Mouse (Mus musculus): Measurements from ENCODE around the gene Lrrc3b. TPM values are rescaled to one million over a fixed set of nuclear protein-coding genes. Genes with fewer than 3 reads are reported as not detected.

Lrrc3b gene
- polyA plus RNA-seq, 1 experiment from 2014 or later, result 1.5 TPM

- no peak overlapping the region for H3K9ac ChIP-seq (ENCODE audit: low read length)
- H3K4me3 ChIP-seq (ENCODE audit: low read depth, low read length), result no peak overlapping the region
- H3K27me3 ChIP-seq (ENCODE audit: control insufficient read depth, insufficient read depth, low read length), result no peaks in the 10 kb centered on the region
- no peaks in the 10 kb centered on the region for H3K36me3 ChIP-seq (ENCODE audit: control insufficient read depth, insufficient read depth, low read length)
- ATAC-seq (ENCODE audit: low FRiP score, low TSS enrichment) (no peak), DNase-seq (ENCODE audit: low spot score) (no peak)
- H3K9me3 ChIP-seq (ENCODE audit: control insufficient read depth, low read length), result no peaks in the 10 kb centered on the region
- TF ChIP-seq EP300 (optimal IDR thresholded peaks at IDR 0.05) (no peak), CTCF (IDR thresholded peaks at IDR 0.05; ENCODE audit: low read depth) (no peak)
- H3K4me1 ChIP-seq (replicated peaks; ENCODE audit: control insufficient read depth, insufficient read depth), result no peaks in the 10 kb centered on the region
- no peak overlapping the region for H3K27ac ChIP-seq (replicated peaks)
- WGBS, result 86% methylated on average over 1 of the region's 1 CpGs
- H3K4me2 ChIP-seq (replicated peaks; ENCODE audit: low read depth), result no peak overlapping the region
Measured at GRCm38 (mm10) chr14:15330155-15330554, 108.6 kb downstream of the Lrrc3b start.

GRCm38 (mm10) chr14:15325872-15326271 is 112.9 kb downstream of the Lrrc3b start:
- Histone ChIP-seq H3K9me3 (ENCODE audit: control insufficient read depth, low read length) (no peaks in the 10 kb centered on the region), H3K4me2 (replicated peaks; ENCODE audit: low read depth) (no peak overlapping the region), H3K9ac (ENCODE audit: low read length) (no peak overlapping the region), H3K4me3 (ENCODE audit: low read depth, low read length) (no peak overlapping the region), H3K27me3 (ENCODE audit: control insufficient read depth, insufficient read depth, low read length) (no peaks in the 10 kb centered on the region), H3K36me3 (ENCODE audit: control insufficient read depth, insufficient read depth, low read length) (no peaks in the 10 kb centered on the region), H3K27ac (replicated peaks) (no peak overlapping the region), H3K4me1 (replicated peaks; ENCODE audit: control insufficient read depth, insufficient read depth) (no peaks in the 10 kb centered on the region)
- DNase-seq (ENCODE audit: low spot score), result no peak
- ATAC-seq (ENCODE audit: low FRiP score, low TSS enrichment), result no peak
- 93% methylated on average over 1 of the region's 1 CpGs for WGBS
- no peak for TF ChIP-seq CTCF (IDR thresholded peaks at IDR 0.05; ENCODE audit: low read depth)
- no peak for TF ChIP-seq EP300 (optimal IDR thresholded peaks at IDR 0.05)

- ATAC-seq (ENCODE audit: low FRiP score, low TSS enrichment) (no peak), DNase-seq (ENCODE audit: low spot score) (no peak)
- H3K36me3 ChIP-seq (ENCODE audit: control insufficient read depth, insufficient read depth, low read length), result no peaks in the 10 kb centered on the region
- 83% methylated on average over 9 of the region's 9 CpGs for WGBS
- H3K27ac ChIP-seq (replicated peaks), result no peak overlapping the region
- H3K4me3 ChIP-seq (ENCODE audit: low read depth, low read length), result no peak overlapping the region
- no peaks in the 10 kb centered on the region for H3K27me3 ChIP-seq (ENCODE audit: control insufficient read depth, insufficient read depth, low read length)
- H3K9me3 ChIP-seq (ENCODE audit: control insufficient read depth, low read length), result no peaks in the 10 kb centered on the region
- no peak overlapping the region for H3K4me2 ChIP-seq (replicated peaks; ENCODE audit: low read depth)
- no peaks in the 10 kb centered on the region for H3K4me1 ChIP-seq (replicated peaks; ENCODE audit: control insufficient read depth, insufficient read depth)
- no peak overlapping the region for H3K9ac ChIP-seq (ENCODE audit: low read length)
- no peak for TF ChIP-seq EP300 (optimal IDR thresholded peaks at IDR 0.05)
- no peak for TF ChIP-seq CTCF (IDR thresholded peaks at IDR 0.05; ENCODE audit: low read depth)
Measured at GRCm38 (mm10) chr14:15322441-15323123, 116.2 kb downstream of the Lrrc3b start.

GRCm38 (mm10) chr14:15319399-15319915 is 119.3 kb downstream of the Lrrc3b start:
- Histone ChIP-seq H3K9me3 (ENCODE audit: control insufficient read depth, low read length) (no peaks in the 10 kb centered on the region), H3K4me2 (replicated peaks; ENCODE audit: low read depth) (no peak overlapping the region), H3K27me3 (ENCODE audit: control insufficient read depth, insufficient read depth, low read length) (no peaks in the 10 kb centered on the region), H3K27ac (replicated peaks) (no peak overlapping the region), H3K4me1 (replicated peaks; ENCODE audit: control insufficient read depth, insufficient read depth) (no peaks in the 10 kb centered on the region), H3K36me3 (ENCODE audit: control insufficient read depth, insufficient read depth, low read length) (no peaks in the 10 kb centered on the region), H3K9ac (ENCODE audit: low read length) (no peak overlapping the region), H3K4me3 (ENCODE audit: low read depth, low read length) (no peak overlapping the region)
- TF ChIP-seq CTCF (IDR thresholded peaks at IDR 0.05; ENCODE audit: low read depth) (no peak), EP300 (optimal IDR thresholded peaks at IDR 0.05) (no peak)
- DNase-seq (ENCODE audit: low spot score) (no peak), ATAC-seq (ENCODE audit: low FRiP score, low TSS enrichment) (no peak)

- Histone ChIP-seq H3K36me3 (ENCODE audit: control insufficient read depth, insufficient read depth, low read length) (no peaks in the 10 kb centered on the region), H3K9me3 (ENCODE audit: control insufficient read depth, low read length) (no peaks in the 10 kb centered on the region), H3K4me2 (replicated peaks; ENCODE audit: low read depth) (no peak overlapping the region), H3K27me3 (ENCODE audit: control insufficient read depth, insufficient read depth, low read length) (no peaks in the 10 kb centered on the region), H3K4me1 (replicated peaks; ENCODE audit: control insufficient read depth, insufficient read depth) (no peaks in the 10 kb centered on the region), H3K27ac (replicated peaks) (no peak overlapping the region), H3K4me3 (ENCODE audit: low read depth, low read length) (no peak overlapping the region), H3K9ac (ENCODE audit: low read length) (no peak overlapping the region)
- WGBS, result 71% methylated on average over 2 of the region's 2 CpGs
- TF ChIP-seq EP300 (optimal IDR thresholded peaks at IDR 0.05), result no peak
- TF ChIP-seq CTCF (IDR thresholded peaks at IDR 0.05; ENCODE audit: low read depth), result no peak
- no peak for DNase-seq (ENCODE audit: low spot score)
- ATAC-seq (ENCODE audit: low FRiP score, low TSS enrichment), result no peak
Measured at GRCm38 (mm10) chr14:15308576-15308975, 130.2 kb downstream of the Lrrc3b start.
